8 mouse cellular contexts compared by ENCODE assay signal in the genomic region with DNA sequence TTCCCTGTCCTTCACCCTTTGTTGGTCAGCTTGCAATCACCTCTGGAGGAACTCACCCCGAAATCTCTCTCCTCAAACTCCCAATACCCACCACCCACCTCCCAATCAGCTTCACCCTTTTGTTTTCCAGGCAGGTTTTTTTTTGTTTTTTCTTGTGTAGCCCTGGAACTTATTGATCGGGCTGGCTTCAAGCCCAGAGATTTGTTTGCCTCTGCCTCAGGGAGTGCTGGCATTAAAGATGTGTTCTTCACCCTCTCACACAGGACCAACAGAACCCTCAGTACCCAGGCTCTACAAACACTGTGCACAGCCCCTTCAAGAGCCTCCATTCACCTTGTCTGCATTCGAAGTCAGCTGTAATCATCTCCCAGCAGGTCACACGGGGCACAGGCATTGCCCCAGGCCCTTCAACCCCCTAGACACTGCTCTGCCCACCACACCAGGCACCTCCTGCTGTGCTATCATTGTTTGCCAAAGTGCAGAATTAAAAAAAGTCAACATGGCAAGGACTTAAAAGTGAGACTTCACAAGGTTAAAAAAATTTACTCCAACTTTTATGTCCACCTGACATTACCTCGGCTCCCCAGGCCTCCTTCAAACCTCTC. TPM values are rescaled to one million over a fixed set of nuclear protein-coding genes. Genes with fewer than 3 reads are reported as not detected.
DNase-seq lines count a peak whose midpoint lies in the region; ATAC-seq and TF ChIP-seq lines count a peak whose summit lies in the region.

No protein-coding gene starts in this region.

- H3K36me3 ChIP-seq in thymus, adult 2 months (ENCODE audit: control insufficient read depth, insufficient read depth, low read length), result peaks cover 7% of the 10 kb centered on the region; the same call in 1 of the 2 replicates
- H3K36me3 ChIP-seq in limb, embryonic 15.5 days, result peaks cover 52% of the 10 kb centered on the region

- TF ChIP-seq POLR2A in thymus, adult 2 months (IDR thresholded peaks at IDR 0.05; ENCODE audit: control insufficient read depth, extremely low read depth, insufficient read depth, low read length, poor library complexity), result no peak

- TF ChIP-seq CTCF in thymus, adult 2 months (IDR thresholded peaks at IDR 0.05; ENCODE audit: borderline replicate concordance, control insufficient read depth, extremely low read depth, insufficient read depth, low read length, poor library complexity), result no peak

- peaks cover 38% of the 10 kb centered on the region for H3K4me1 ChIP-seq in thymus, adult 2 months (replicated peaks; ENCODE audit: control insufficient read depth, insufficient read depth, low read length)
- H3K4me1 ChIP-seq in limb, embryonic 15.5 days, result peaks cover 68% of the 10 kb centered on the region

- H3K4me3 ChIP-seq in thymus, adult 2 months (ENCODE audit: control insufficient read depth, insufficient read depth, low read length), result no peak overlapping the region
- H3K4me3 ChIP-seq in limb, embryonic 15.5 days, result peak overlapping the region; percentile 82

- H3K9ac ChIP-seq in limb, embryonic 15.5 days, result peak overlapping the region; percentile 95

- peak; percentile 59 for DNase-seq in cerebellum, adult 9-11 months
- no peak for DNase-seq in cerebellum, adult 11-12 months
- DNase-seq in thymus, adult 2 months, result peak; percentile 0
- DNase-seq in thymus, adult 18-20 months, result no peak
- DNase-seq in adipocyte (ENCODE audit: low spot score), result no peak
- no peak for DNase-seq in thymus, postnatal 0 days (ENCODE audit: low spot score)
- no peak for DNase-seq in urinary bladder, postnatal 10 days (ENCODE audit: low spot score)

- no peak overlapping the region for H3K27ac ChIP-seq in thymus, adult 2 months (ENCODE audit: control insufficient read depth, insufficient read depth, low read length)
- H3K27ac ChIP-seq in limb, embryonic 15.5 days, result peak overlapping the region; percentile 94; the same call in 1 of the 2 replicates

- H3K27me3 ChIP-seq in thymus, adult 2 months (ENCODE audit: control insufficient read depth, insufficient read depth, low read length), result no peaks in the 10 kb centered on the region
- H3K27me3 ChIP-seq in limb, embryonic 15.5 days, result no peaks in the 10 kb centered on the region

- no peaks in the 10 kb centered on the region for H3K9me3 ChIP-seq in limb, embryonic 15.5 days

- H3K4me2 ChIP-seq in limb, embryonic 15.5 days, result peak overlapping the region; percentile 84

- WGBS in thymus, adult 2 months, result 43% methylated on average over 5 of the region's 5 CpGs
- WGBS in limb, embryonic 15.5 days, result 40% methylated on average over 5 of the region's 5 CpGs

- ATAC-seq in limb, embryonic 15.5 days (ENCODE audit: insufficient number of reproducible peaks, low FRiP score, low TSS enrichment, low read depth), result no peak

RNA-seq across cellular contexts. Expression of gene Vps52, which starts 1.5 kb away (rescaled TPM):
- 127 and 142 TPM in 2 replicates for polyA plus RNA-seq in thymus, adult 2 months (2012; rRNA removed)
- 46.5 and 50.4 TPM in 2 replicates for polyA plus RNA-seq in limb, embryonic 15.5 days (2015; fragmentation: Nextera tagmentation; extraction: Ambion mirVana)
- polyA plus RNA-seq in thymus, postnatal 0 days (2015; fragmentation: Nextera tagmentation; extraction: Ambion mirVana), result 43.6 and 46.1 TPM in 2 replicates

RNA-seq across cellular contexts. Expression of gene Rps18, which starts 1.7 kb away (rescaled TPM):
- polyA plus RNA-seq in thymus, adult 2 months (2012; rRNA removed), result 584 and 593 TPM in 2 replicates
- polyA plus RNA-seq in limb, embryonic 15.5 days (2015; fragmentation: Nextera tagmentation; extraction: Ambion mirVana), result 1,572 and 1,837 TPM in 2 replicates
- 2,265 and 2,338 TPM in 2 replicates for polyA plus RNA-seq in thymus, postnatal 0 days (2015; fragmentation: Nextera tagmentation; extraction: Ambion mirVana)

RNA-seq across cellular contexts. Expression of gene B3galt4, which starts 2.8 kb away (rescaled TPM):
- polyA plus RNA-seq in thymus, adult 2 months (2012; rRNA removed), result 25.6 and 25.8 TPM in 2 replicates
- 5.9 and 8.3 TPM in 2 replicates for polyA plus RNA-seq in limb, embryonic 15.5 days (2015; fragmentation: Nextera tagmentation; extraction: Ambion mirVana)
- 13.3 and 15.8 TPM in 2 replicates for polyA plus RNA-seq in thymus, postnatal 0 days (2015; fragmentation: Nextera tagmentation; extraction: Ambion mirVana)

RNA-seq across cellular contexts. Expression of gene Wdr46, which starts 13.6 kb away (rescaled TPM):
- polyA plus RNA-seq in thymus, adult 2 months (2012; rRNA removed), result 35.4 and 38.1 TPM in 2 replicates
- polyA plus RNA-seq in limb, embryonic 15.5 days (2015; fragmentation: Nextera tagmentation; extraction: Ambion mirVana), result 31.4 and 36.0 TPM in 2 replicates
- polyA plus RNA-seq in thymus, postnatal 0 days (2015; fragmentation: Nextera tagmentation; extraction: Ambion mirVana), result 20.6 and 25.5 TPM in 2 replicates

RNA-seq across cellular contexts. Expression of gene Pfdn6, which starts 13.9 kb away (rescaled TPM):
- 29.8 and 35.1 TPM in 2 replicates for polyA plus RNA-seq in thymus, adult 2 months (2012; rRNA removed)
- 132 and 139 TPM in 2 replicates for polyA plus RNA-seq in limb, embryonic 15.5 days (2015; fragmentation: Nextera tagmentation; extraction: Ambion mirVana)
- 218 and 225 TPM in 2 replicates for polyA plus RNA-seq in thymus, postnatal 0 days (2015; fragmentation: Nextera tagmentation; extraction: Ambion mirVana)

Comparison
In these comparisons a context has a peak if more than half of its experiments do, and no peak if none do; other contexts are left out.
1. DNase-seq: peak in cerebellum, adult 9-11 months (single experiment) and thymus, adult 2 months (single experiment); none in cerebellum, adult 11-12 months (single experiment), thymus, adult 18-20 months (0 of 2), adipocyte (single experiment), thymus, postnatal 0 days (single experiment) and urinary bladder, postnatal 10 days (single experiment).